Mouse (Mus musculus) stomach, embryonic 16.5 days (tissue): ENCODE data around the gene Ndufs2. TPM values are rescaled to one million over a fixed set of nuclear protein-coding genes. Genes with fewer than 3 reads are reported as not detected.

Experiments used
- ATAC-seq: fragments of 200-750 bp; cut with Nextera tagmentation; 2 replicates; pipeline ENCODE4 v1.8.0; 2017; ENCODE audit warnings: moderate number of reproducible peaks, moderate TSS enrichment; ENCODE audit not compliant: insufficient read depth, low FRiP score
- H3K27ac ChIP-seq: fragments of 300-500 bp; sonication (generic); 2 replicates; pipeline ENCODE4 v1.5.1; 2014; ENCODE audit warnings: low read length
- H3K27me3 ChIP-seq: fragments of 300-500 bp; sonication (generic); 2 replicates; pipeline ENCODE4 v1.6.1; 2014; ENCODE audit warnings: low read length, control low read depth, mixed read lengths; ENCODE audit not compliant: control insufficient read depth, insufficient read depth
- H3K36me3 ChIP-seq: fragments of 300-500 bp; sonication (generic); 2 replicates; pipeline ENCODE4 v1.6.1; 2014; ENCODE audit warnings: low read length; ENCODE audit not compliant: control insufficient read depth, insufficient read depth
- H3K4me1 ChIP-seq: fragments of 300-500 bp; sonication (generic); 2 replicates; pipeline ENCODE4 v1.6.1; 2014; ENCODE audit warnings: low read length, control low read depth, mixed read lengths; ENCODE audit not compliant: control insufficient read depth, insufficient read depth
- H3K4me2 ChIP-seq: fragments of 300-500 bp; sonication (generic); 2 replicates; pipeline ENCODE4 v1.6.1; 2014; ENCODE audit warnings: low read depth, low read length, mixed read lengths
- H3K4me3 ChIP-seq: fragments of 300-500 bp; sonication (generic); replicated peaks from 2 replicates; pipeline ENCODE4 v1.5.1; 2014; ENCODE audit warnings: mild to moderate bottlenecking, low read length
- H3K9ac ChIP-seq: fragments of 300-500 bp; sonication (generic); 2 replicates; pipeline ENCODE4 v1.6.1; 2014; ENCODE audit warnings: low read length
- H3K9me3 ChIP-seq: fragments of 300-500 bp; sonication (generic); replicated peaks from 2 replicates; pipeline ENCODE4 v1.6.1; 2016; ENCODE audit warnings: low read length, control low read depth; ENCODE audit not compliant: control insufficient read depth
- WGBS: fragments of 180-500 bp; shearing (Covaris S2); extraction: QIAGEN DNeasy Blood & Tissue Kit; methylation state at CpG from one replicate; pipeline ENCODE4 v1.1.7; 2014; 5-methylcytosine and 5-hydroxymethylcytosine counted together
- polyA plus RNA-seq: library from polyadenylated mRNA; unstranded; fragments of >200 nt; fragmentation: Nextera tagmentation; extraction: Ambion mirVana; gene quantifications from 2 replicates; pipeline ENCODE4 v1.2.1, GENCODE M21; 2015

Gene Ndufs2
- polyA plus RNA-seq, 1 experiment from 2014 or later: 260 TPM

GRCm38 (mm10) chr1:171263185-171263611 lies 12.0 kb upstream of the Ndufs2 start:
- no peak overlapping the region for H3K9ac ChIP-seq
- H3K9me3 ChIP-seq: no peaks in the 10 kb centered on the region
- H3K27ac ChIP-seq: peak overlapping the region; percentile 96
- no peaks in the 10 kb centered on the region for H3K27me3 ChIP-seq
- peak overlapping the region; percentile 54 for H3K4me2 ChIP-seq
- H3K4me1 ChIP-seq: peaks cover 21% of the 10 kb centered on the region
- no peaks in the 10 kb centered on the region for H3K36me3 ChIP-seq
- ATAC-seq: peak; percentile 84
- WGBS: 0% methylated on average over 2 of the region's 2 CpGs
- peak overlapping the region; percentile 28; the same call in 1 of the 2 replicates for H3K4me3 ChIP-seq

- Histone ChIP-seq H3K9me3 (no peaks in the 10 kb centered on the region), H3K27ac (peak overlapping the region; percentile 96), H3K4me1 (peaks cover 23% of the 10 kb centered on the region), H3K4me2 (peak overlapping the region; percentile 54), H3K4me3 (peak overlapping the region; percentile 28), H3K27me3 (no peaks in the 10 kb centered on the region), H3K36me3 (no peaks in the 10 kb centered on the region), H3K9ac (peak overlapping the region; percentile 43)
- ATAC-seq: peak; percentile 80
- WGBS: 2% methylated on average over 8 of the region's 8 CpGs
These were observed 11.5 kb upstream of the Ndufs2 start for GRCm38 (mm10) chr1:171262594-171263130.

- Histone ChIP-seq H3K9ac (no peak overlapping the region), H3K4me1 (peaks cover 24% of the 10 kb centered on the region), H3K4me3 (no peak overlapping the region), H3K9me3 (no peaks in the 10 kb centered on the region), H3K27ac (no peak overlapping the region), H3K27me3 (no peaks in the 10 kb centered on the region), H3K36me3 (no peaks in the 10 kb centered on the region), H3K4me2 (no peak overlapping the region)
- WGBS: 43% methylated on average over 3 of the region's 3 CpGs
- no peak for ATAC-seq
These were observed 9.1 kb upstream of the Ndufs2 start for GRCm38 (mm10) chr1:171260316-171260715.

- Histone ChIP-seq H3K4me3 (no peak overlapping the region), H3K27me3 (no peaks in the 10 kb centered on the region), H3K4me1 (peaks cover 24% of the 10 kb centered on the region), H3K9ac (no peak overlapping the region), H3K9me3 (0 out of 2 replicates have a peak, but pooled peaks cover 2% of the 10 kb centered on the region), H3K36me3 (no peaks in the 10 kb centered on the region), H3K4me2 (no peak overlapping the region), H3K27ac (no peak overlapping the region)
- WGBS: 72% methylated on average over 17 of the region's 17 CpGs
- no peak for ATAC-seq
These were observed 7.7 kb upstream of the Ndufs2 start for GRCm38 (mm10) chr1:171258921-171259320.

- Histone ChIP-seq H3K27ac (no peak overlapping the region), H3K36me3 (0 out of 2 replicates have a peak, but pooled peaks cover 2% of the 10 kb centered on the region), H3K9ac (no peak overlapping the region), H3K27me3 (no peaks in the 10 kb centered on the region), H3K4me3 (no peak overlapping the region), H3K4me2 (no peak overlapping the region), H3K4me1 (peaks cover 21% of the 10 kb centered on the region), H3K9me3 (0 out of 2 replicates have a peak, but pooled peaks cover 2% of the 10 kb centered on the region)
- 87% methylated on average over 9 of the region's 9 CpGs for WGBS
- ATAC-seq: no peak
These were observed 6.6 kb upstream of the Ndufs2 start for GRCm38 (mm10) chr1:171257781-171258180.

GRCm38 (mm10) chr1:171256937-171257548 lies 5.9 kb upstream of the Ndufs2 start:
- Histone ChIP-seq H3K36me3 (0 out of 2 replicates have a peak, but pooled peaks cover 2% of the 10 kb centered on the region), H3K4me3 (no peak overlapping the region), H3K4me1 (peaks cover 22% of the 10 kb centered on the region), H3K9ac (no peak overlapping the region), H3K4me2 (no peak overlapping the region), H3K27ac (no peak overlapping the region), H3K9me3 (0 out of 2 replicates have a peak, but pooled peaks cover 2% of the 10 kb centered on the region), H3K27me3 (no peaks in the 10 kb centered on the region)
- ATAC-seq: no peak
- WGBS: 58% methylated on average over 15 of the region's 15 CpGs

GRCm38 (mm10) chr1:171256095-171256818 lies 5.1 kb upstream of the Ndufs2 start:
- Histone ChIP-seq H3K9ac (no peak overlapping the region), H3K9me3 (0 out of 2 replicates have a peak, but pooled peaks cover 2% of the 10 kb centered on the region), H3K4me3 (no peak overlapping the region), H3K4me2 (no peak overlapping the region), H3K36me3 (0 out of 2 replicates have a peak, but pooled peaks cover 2% of the 10 kb centered on the region), H3K27ac (no peak overlapping the region), H3K27me3 (no peaks in the 10 kb centered on the region), H3K4me1 (peaks cover 21% of the 10 kb centered on the region)
- no peak for ATAC-seq
- 86% methylated on average over 24 of the region's 24 CpGs for WGBS

- Histone ChIP-seq H3K27ac (peak overlapping the region; percentile 92), H3K4me2 (peak overlapping the region; percentile 56), H3K36me3 (0 out of 2 replicates have a peak, but pooled peaks cover 2% of the 10 kb centered on the region), H3K4me3 (peak overlapping the region; percentile 48), H3K9ac (peak overlapping the region; percentile 66), H3K27me3 (no peaks in the 10 kb centered on the region), H3K9me3 (0 out of 2 replicates have a peak, but pooled peaks cover 2% of the 10 kb centered on the region), H3K4me1 (peaks cover 36% of the 10 kb centered on the region)
- ATAC-seq: no peak
- 53% methylated on average over 17 of the region's 17 CpGs for WGBS
These were observed 1.2 kb upstream of the Ndufs2 start for GRCm38 (mm10) chr1:171252415-171252814.
